ENCODE assay signal across 11 mouse cellular contexts in genomic region chr11:67570947-67571346, GRCm38 (mm10).
DNase-seq lines count a peak whose midpoint lies in the region; ATAC-seq lines count a peak whose summit lies in the region.
"Had no signal": no experiment of that assay in that cellular context is flagged by ENCODE, and none has a peak within 500 bp of the region (broad histone marks: within the 10 kb centered on the region; RNA-seq: fewer than 3 reads in every experiment).

No protein-coding gene starts in this region.

- peak; percentile 65 for ATAC-seq in frontal cortex, adult (ENCODE audit: low TSS enrichment)
- ATAC-seq in midbrain, embryonic 13.5 days = 0 out of 2 replicates have a peak, but pooled peaks have one; percentile 24

- intact Hi-C loops in heart, postnatal 10 days (cut with DNase I) = no loop called here

- H3K27ac ChIP-seq in midbrain, embryonic 13.5 days = no peak overlapping the region
- H3K27ac ChIP-seq: kidney, postnatal 0 days had no signal

- no peak overlapping the region for H3K4me3 ChIP-seq in midbrain, embryonic 13.5 days (replicated peaks)
- H3K4me3 ChIP-seq: erythroblast, embryonic 14.5 days had no signal

- H3K27me3 ChIP-seq in midbrain, embryonic 13.5 days = no peaks in the 10 kb centered on the region

- 25% methylated on average over 8 of the region's 8 CpGs for WGBS in midbrain, embryonic 13.5 days

- H3K36me3 ChIP-seq in midbrain, embryonic 13.5 days = no peaks in the 10 kb centered on the region

- H3K9me3 ChIP-seq in midbrain, embryonic 13.5 days = no peaks in the 10 kb centered on the region

- no peak overlapping the region for H3K4me2 ChIP-seq in midbrain, embryonic 13.5 days (replicated peaks)

- peaks cover 18% of the 10 kb centered on the region for H3K4me1 ChIP-seq in midbrain, embryonic 13.5 days (replicated peaks)

- no peak overlapping the region for H3K9ac ChIP-seq in midbrain, embryonic 13.5 days (replicated peaks)

- no peak for DNase-seq in frontal cortex, postnatal 25 days (ENCODE audit: low spot score in 2 of 2)
- DNase-seq in B cell, adult 2 months = peak; percentile 24 to 33
- peak; percentile 76 to 78 for DNase-seq in heart, postnatal 10 days
- no peak for DNase-seq in thymus, adult 18-20 months
- no peak for DNase-seq in cerebellum, adult 8-10 months
- DNase-seq in adrenal gland, postnatal 10 days = no peak
- DNase-seq: adrenal gland, adult 8-10 months had no signal

Comparison
In these comparisons a context has a peak if more than half of its experiments do, and no peak if none do; other contexts are left out.
1. DNase-seq: peak in B cell, adult 2 months (2 of 2) and heart, postnatal 10 days (2 of 2); none in frontal cortex, postnatal 25 days (0 of 2), thymus, adult 18-20 months (0 of 2), cerebellum, adult 8-10 months (single experiment) and adrenal gland, postnatal 10 days (single experiment).